Mouse (Mus musculus) bone marrow, adult 2 months (tissue): Measurements from ENCODE around the gene Ccnc.

Experiments used
- CTCF ChIP-seq: fragments of 200-500 bp; IDR thresholded peaks from 2 replicates; pipeline ENCODE4 v1.5.1; 2011; ENCODE audit warnings: low read length, control low read depth; ENCODE audit not compliant: control insufficient read depth, insufficient read depth
- POLR2A ChIP-seq: fragments of 200-500 bp; IDR thresholded peaks from 2 replicates; pipeline ENCODE4 v1.6.1; 2011; ENCODE audit warnings: low read depth, mild to moderate bottlenecking, control low read depth, low read length, borderline replicate concordance; ENCODE audit not compliant: control insufficient read depth

- TF ChIP-seq CTCF (peak; percentile 28; the same call in 1 of the 2 replicates), POLR2A (no peak)
These were observed 438 bp upstream of the Ccnc start for GRCm38 (mm10) chr4:21726912-21727614.
